Mouse (Mus musculus) fat pad, adult 2 months (tissue): ENCODE results near the gene Kdf1.
A peak's percentile ranks its signal among the peaks of the same experiment; 100 is the strongest.
"Not testable (repeated sequence)": the region's sequence is repeated elsewhere in the genome, so short reads cannot be mapped to it uniquely, and the experiment has no call there.

Source experiments
- DNase-seq: peaks from one replicate; pipeline ENCODE4 v3.0.0-alpha.2; 2011; ENCODE audit warnings: low read depth, low spot score; ENCODE audit errors: extremely low read depth

Gene Kdf1

GRCm38 (mm10) chr4:133495711-133496110 lies 23.1 kb upstream of the Kdf1 start:
- no peak for DNase-seq

DNA sequence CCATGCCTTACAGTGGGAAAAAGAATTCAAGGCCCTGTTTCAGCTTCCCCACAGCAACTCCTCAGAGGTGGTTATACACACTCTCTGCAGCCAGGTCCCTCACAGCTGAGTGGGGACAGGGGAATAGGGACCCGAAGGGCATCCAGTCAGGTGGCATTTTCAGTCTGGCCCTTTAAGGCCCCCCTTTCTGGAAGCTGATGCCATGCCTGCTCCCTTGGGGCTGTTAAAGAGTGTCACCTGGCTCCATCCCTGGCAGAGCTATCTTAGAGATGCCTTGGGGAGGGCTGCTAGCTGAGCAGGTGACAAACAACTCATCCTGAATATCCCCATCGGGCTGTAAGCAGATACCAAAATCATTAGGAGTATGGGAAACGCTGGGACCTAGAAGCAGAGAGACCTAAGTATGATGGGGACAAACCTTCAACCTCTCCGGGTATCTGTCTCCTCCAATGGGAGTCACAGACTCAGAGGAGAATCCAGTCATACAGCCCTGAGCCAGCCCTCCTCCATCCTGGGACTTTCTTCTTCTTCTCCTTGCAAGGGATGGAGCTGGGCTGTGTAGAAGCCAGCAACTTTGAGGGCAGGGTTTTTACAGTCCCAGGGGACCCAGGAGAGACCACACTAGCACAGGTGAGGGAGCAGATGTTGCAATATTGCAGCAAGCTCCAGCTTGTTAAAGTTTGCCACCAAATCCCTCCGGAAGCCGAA lies 21.9 kb upstream of the Kdf1 start:
- DNase-seq: no peak

DNA sequence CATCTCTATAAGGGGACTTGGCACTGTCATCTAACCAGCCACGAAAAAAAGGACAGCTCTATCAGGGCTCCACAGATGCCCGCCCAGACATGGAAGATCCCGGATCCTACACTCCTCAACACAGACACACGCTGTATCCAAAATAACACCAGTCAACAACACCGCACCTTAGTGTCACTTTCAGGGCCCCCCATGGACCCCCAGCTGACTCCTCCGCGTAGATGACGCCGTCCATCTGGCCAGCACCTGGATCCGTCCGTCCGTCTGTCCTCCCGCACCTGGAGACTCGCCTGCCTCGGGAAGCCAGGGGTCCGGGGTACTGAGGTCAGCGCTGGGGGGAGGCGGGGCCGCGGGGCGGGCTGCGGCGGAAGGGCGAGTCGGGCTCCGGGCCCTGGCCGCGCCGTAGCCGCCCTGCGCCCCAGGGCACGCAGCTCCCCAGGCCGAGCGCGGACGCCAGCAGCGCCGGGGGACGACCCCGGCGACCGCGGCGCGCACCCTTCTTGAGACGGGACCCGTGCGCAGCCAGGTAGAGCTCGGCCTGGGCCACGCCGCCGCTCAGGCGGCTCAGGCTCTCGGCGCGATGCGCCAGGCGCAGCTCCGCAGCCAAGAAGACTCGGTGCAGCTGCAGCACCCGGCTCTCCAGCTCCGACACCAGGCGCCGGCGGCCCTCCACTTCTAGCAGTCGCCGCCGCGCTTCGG lies 21.2 kb upstream of the Kdf1 start:
- DNase-seq: no peak

DNA sequence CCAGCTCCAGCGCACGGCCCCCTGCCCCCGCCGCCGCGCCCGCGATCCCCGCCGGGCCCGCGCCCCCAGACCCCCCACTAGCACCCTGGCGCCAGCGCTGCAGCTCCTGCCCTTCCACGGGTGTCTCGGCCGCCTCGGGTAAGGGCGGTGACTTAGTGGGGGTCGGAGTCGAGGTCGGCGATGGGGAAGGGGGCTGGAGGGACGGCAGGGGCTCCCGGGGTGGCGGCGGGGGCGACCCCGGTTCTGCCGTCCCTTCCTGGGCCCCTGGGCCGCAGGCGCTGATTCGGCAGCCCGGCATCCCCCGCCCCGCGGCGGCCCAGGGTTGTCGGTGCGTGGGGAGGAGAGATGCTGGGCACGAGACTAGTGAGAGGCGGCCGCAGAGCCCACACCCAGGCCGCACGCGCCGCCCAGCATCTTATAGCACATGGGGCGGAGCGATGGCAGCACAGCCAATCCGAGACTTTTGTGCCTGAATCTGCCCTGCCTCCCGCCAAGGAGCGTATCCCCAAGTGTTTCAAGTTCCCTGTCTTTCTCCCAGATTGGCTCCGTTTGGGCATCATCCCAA lies 20.5 kb upstream of the Kdf1 start, which contains the start of gene Trnp1:
TSS of gene Trnp1 (minus strand) at position 391 of the 565 bp plus-strand sequence.
- no peak for DNase-seq

- no peak for DNase-seq
These were observed 17.2 kb upstream of the Kdf1 start for GRCm38 (mm10) chr4:133501514-133501913.

GRCm38 (mm10) chr4:133504300-133504699 lies 14.5 kb upstream of the Kdf1 start:
- DNase-seq: no peak

- DNase-seq: no peak
These were observed 13.8 kb upstream of the Kdf1 start for GRCm38 (mm10) chr4:133504755-133505485.

GRCm38 (mm10) chr4:133506573-133506972 lies 12.2 kb upstream of the Kdf1 start:
- DNase-seq: no peak

DNA sequence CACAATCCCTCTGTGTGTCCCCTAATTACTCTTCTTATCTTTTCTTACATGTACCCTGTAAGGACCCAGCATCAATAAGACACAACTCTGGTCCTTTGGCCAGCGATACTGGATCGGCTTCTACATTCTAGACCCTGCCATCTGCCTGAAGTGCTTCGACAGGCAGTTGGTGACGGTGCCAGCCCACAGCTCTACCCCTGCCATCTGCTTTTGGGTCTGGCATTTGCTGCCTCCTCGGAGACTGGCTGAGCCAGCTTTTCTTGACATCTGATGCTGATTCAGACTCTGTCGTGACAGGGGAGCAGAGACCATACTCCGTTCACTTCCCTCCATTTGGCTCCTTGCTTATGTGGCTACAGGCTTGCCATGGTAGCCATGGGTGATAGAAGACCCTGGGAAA lies 9.8 kb upstream of the Kdf1 start:
- DNase-seq: no peak

DNA sequence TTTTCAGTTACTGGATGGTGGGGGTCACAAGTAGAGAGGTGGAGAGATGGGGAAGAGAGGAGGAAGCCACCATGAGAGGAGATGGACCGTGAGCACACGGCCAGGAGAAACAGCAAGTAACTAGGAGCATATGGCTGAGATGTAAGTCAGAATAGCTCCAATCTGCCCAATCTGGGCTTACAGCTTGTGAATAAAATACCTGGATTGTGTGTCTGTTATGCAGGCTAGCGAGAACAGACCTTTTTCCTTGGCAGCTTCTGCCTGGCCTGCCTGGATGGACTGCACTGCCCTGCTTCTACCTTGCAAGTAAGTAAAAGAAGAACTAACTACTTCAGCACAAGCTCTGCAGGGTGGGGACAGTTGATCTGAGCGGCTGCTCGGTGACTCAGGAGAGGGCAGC lies 7.7 kb upstream of the Kdf1 start:
- DNase-seq: no peak

DNA sequence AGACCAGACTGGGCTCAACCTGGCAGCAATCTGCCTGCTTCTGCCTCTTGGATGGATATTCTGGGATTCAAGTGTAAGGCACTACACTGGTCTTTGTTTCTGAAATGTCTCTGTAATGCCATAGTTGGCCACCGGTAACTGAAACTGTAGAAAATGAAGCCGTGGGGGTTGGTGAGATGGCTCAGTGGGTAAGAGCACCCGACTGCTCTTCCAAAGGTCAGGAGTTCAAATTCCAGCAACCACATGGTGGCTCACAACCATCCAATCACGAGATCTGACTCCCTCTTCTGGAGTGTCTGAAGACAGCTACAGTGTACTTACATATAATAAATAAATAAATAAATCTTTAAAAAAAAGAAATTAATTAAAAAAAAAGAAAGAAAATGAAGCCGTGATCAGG lies 6.3 kb upstream of the Kdf1 start:
- DNase-seq: not testable (repeated sequence)

DNA sequence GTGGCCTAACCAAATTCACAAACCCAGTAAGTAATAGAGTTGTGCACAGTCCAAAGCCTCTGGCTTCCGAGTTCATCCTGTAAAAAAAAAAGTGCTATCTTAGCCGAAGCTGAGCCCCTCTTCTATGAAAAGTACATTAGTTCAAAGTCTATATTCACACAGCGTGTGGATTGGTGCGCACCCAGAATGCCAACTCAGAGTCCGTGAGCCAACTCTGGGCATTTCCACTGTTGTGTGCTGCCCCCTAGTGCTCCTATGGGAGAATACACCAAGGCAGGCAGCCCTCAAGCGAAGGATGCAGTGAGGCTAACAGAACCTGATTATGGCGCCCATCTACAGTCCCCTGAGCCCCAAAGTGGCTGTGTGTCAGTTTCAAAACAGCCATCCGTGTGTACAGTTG lies 5.8 kb upstream of the Kdf1 start:
- no peak for DNase-seq

DNA sequence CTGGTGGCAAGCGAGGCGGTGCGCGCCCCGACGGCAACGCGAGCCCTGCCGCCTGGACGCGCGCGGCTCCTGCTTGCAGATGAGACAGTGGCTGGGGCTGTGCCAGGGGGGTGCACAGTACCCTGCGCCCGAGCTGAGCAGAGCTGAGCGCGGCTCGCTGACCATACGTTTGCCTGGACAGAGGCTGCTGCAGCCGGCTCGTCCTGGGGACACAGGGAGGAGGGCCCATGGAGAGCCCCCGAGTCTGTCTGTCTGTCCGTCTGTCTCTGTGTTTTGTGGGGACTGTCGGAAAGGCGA lies 554 bp downstream of the Kdf1 start:
- no peak for DNase-seq

- no peak for DNase-seq
These were observed 2.7 kb downstream of the Kdf1 start for GRCm38 (mm10) chr4:133521502-133521901.

DNA sequence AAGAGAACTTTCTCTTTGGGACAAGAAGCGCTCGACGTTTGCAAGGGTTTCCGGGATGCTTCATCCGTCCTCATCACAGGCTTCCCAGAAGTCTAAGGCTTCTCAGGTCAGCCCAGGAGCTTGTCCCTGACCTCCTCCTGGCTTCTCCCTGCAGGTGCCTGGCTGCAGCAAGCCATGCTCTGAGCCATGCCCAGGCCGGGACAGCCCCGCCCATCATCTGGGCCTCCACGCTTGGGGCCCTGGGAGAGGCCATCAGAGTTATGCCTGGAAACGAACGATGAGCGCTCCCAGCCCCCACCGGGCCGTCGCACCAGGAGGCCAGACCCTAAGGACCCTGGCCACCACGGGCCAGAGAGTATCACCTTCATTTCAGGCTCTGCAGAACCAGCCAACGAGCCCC lies 9.0 kb downstream of the Kdf1 start:
- DNase-seq: no peak

- no peak for DNase-seq
These were observed 14.0 kb downstream of the Kdf1 start for GRCm38 (mm10) chr4:133532777-133533176.

- no peak for DNase-seq
These were observed 17.3 kb downstream of the Kdf1 start for GRCm38 (mm10) chr4:133536081-133536480.

GRCm38 (mm10) chr4:133536652-133537051 lies 17.9 kb downstream of the Kdf1 start:
- no peak for DNase-seq

- DNase-seq: peak; percentile 63
These were observed 26.8 kb downstream of the Kdf1 start, which contains the start of gene Nudc for GRCm38 (mm10) chr4:133545272-133546231. TSS of gene Nudc (minus strand) at chr4:133545996.

- DNase-seq: no peak
These were observed 33.3 kb downstream of the Kdf1 start for GRCm38 (mm10) chr4:133552029-133552428.
